Mouse (Mus musculus) cortical plate, adult 2 months (tissue): Measurements from ENCODE around the gene Trappc3.

Experiments used
- CTCF ChIP-seq: fragments of 200-500 bp; IDR thresholded peaks from 2 replicates; pipeline ENCODE4 v1.5.1; 2011; ENCODE audit warnings: mild to moderate bottlenecking, control low read depth, low read length; ENCODE audit not compliant: insufficient read depth; ENCODE audit errors: extremely low read depth
- POLR2A ChIP-seq: fragments of 200-500 bp; IDR thresholded peaks from 2 replicates; pipeline ENCODE4 v1.6.1; 2011; ENCODE audit warnings: mild to moderate bottlenecking, low read length, control low read depth; ENCODE audit not compliant: insufficient read depth; ENCODE audit errors: extremely low read depth

DNA sequence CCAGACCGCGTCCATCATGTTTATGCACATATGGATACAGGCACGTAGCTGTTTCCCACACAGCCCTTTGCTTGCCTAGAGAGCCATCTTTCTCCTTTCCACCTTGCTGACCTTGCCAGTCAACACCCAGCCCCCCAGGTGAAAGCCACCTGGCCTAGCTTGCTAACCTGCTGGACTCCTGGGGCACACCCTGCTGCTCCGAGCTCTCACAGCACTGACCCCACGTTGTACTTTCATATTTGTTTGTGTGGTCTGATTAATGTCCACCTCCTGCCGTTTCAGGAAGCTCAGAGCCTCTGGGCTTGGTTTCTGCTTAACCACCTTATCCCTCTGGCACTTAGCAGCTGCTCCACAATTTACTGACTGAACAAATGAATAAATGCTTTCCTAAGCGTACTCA lies 32.2 kb upstream of the Trappc3 start:
- TF ChIP-seq CTCF (no peak), POLR2A (no peak)
